Mouse (Mus musculus): ENCODE measurements around the gene Olfr15.
A peak's percentile ranks its signal among the peaks of the same experiment; 100 is the strongest.
"Not testable (repeated sequence)": the region's sequence is repeated elsewhere in the genome, so short reads cannot be mapped to it uniquely, and the experiment has no call there.

Olfr15 gene

GRCm38 (mm10) chr16:3830588-3831109 is at the start of gene Olfr15:
Olfr15 (plus strand) TSS chr16:3830878.
- DNase-seq (ENCODE audit: low spot score): no peak

GRCm38 (mm10) chr16:3781237-3781636 is 49.4 kb upstream of the Olfr15 start:
- no peak for DNase-seq (ENCODE audit: low spot score)

DNA sequence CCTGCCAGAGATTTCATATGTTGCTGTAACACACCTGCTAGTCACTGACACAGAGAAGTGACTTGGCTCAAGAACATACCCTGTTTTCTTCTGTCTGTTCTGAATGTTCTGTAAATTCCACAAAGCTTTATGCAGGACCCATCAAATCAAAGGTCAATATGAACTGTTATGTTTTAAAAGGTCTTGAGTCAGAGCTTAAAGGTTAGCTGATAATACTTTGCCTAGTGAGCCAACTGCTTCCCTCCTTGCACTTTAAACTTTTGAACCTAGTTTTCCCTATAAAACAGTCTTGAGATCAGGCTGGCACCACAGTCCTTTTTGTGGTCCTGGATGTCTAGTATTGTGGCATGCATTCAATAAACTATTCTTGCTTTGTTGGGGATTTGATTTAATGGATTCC is 42.3 kb upstream of the Olfr15 start:
- DNase-seq (ENCODE audit: low spot score): no peak

GRCm38 (mm10) chr16:3808176-3808575 is 22.5 kb upstream of the Olfr15 start:
- no peak for DNase-seq (ENCODE audit: low spot score)

GRCm38 (mm10) chr16:3814667-3815066 is 16.0 kb upstream of the Olfr15 start:
- not testable (repeated sequence) for DNase-seq (ENCODE audit: low spot score)

DNA sequence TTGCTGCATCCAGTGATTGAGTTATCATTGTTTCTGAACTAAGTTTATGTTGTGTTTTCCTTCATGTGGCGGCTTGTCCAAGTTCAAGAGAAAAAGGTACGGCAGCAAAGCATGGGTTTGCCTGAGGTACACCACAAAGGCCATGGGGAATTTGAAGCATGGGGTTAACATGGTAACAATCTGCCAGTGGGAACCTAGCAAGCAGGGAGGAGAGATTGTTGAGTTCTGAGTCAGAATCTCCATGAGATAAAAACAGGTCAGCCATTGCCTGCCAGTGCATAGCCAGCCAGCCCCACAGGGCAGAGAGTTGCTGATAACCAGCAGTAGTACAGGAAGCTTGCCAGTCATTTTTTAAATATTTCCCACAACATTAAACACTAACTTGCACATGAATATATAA is 10.5 kb upstream of the Olfr15 start:
- DNase-seq (ENCODE audit: low spot score): no peak

- DNase-seq (ENCODE audit: low spot score): no peak
These were observed 2.7 kb upstream of the Olfr15 start for GRCm38 (mm10) chr16:3828021-3828420.

DNA sequence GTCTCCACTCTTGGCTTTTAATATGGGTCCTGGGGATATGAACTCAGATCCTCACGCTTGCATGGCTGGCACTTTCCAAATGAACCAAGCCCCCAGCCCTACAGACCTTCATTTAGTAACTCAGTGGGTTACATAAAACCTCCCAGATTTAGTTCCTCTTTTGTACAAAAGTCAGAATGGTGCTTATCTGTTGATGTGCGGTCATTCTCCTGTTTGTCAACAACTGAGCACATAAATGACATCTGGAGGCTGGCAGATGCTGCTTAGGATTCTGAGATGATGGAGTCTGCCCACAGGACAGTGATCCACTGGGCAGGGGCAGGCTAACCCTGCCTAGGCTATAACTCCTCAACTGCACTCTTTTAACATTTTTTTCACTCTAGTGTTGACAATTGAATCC is 951 bp upstream of the Olfr15 start:
- DNase-seq (ENCODE audit: low spot score): no peak

- no peak for DNase-seq (ENCODE audit: low spot score)
These were observed 4.8 kb downstream of the Olfr15 start for GRCm38 (mm10) chr16:3835461-3835860.

- DNase-seq (ENCODE audit: low spot score): no peak
These were observed 8.6 kb downstream of the Olfr15 start for GRCm38 (mm10) chr16:3839157-3839885.

- no peak for DNase-seq (ENCODE audit: low spot score)
These were observed 12.3 kb downstream of the Olfr15 start for GRCm38 (mm10) chr16:3842989-3843388.

- no peak for DNase-seq (ENCODE audit: low spot score)
These were observed 13.1 kb downstream of the Olfr15 start for GRCm38 (mm10) chr16:3843796-3844195.

DNA sequence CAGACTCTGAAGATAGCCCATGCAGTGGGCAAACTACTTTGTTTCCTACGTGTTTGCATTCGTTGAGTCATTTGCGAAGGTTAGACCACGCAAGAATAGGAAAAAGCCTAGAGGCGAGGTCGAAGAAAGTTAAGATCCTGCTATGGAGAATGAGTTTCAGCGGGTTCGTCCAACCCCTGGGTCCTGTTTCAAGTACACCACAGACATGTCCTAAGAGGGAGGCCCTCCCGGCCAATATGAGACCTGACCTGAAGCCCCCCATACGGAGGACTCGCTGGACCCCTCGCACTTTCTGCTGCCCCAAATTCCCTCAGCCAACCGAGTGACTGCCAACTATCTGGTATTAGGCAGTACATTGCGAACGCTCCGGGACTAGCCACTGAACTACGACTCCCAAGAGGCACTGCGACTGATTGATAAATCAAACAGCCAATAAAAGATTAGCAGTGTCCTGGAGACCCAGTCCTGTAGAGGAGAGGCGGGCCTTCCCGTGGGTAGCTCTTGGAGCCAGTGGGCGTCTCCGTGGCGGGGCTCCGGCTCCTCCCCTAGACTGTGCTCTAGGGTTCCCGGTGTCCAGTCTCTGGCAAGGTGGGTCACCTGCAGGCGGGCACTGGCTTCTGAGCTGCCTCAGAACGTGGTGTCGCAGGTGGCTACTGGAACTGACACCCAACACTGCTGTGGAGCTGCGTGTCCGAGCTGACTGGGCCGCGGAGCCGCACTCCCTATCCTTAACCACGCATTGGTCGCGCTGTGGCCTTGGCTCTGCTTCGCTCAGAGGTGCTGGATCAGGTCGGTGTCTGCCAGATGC is 16.2 kb downstream of the Olfr15 start, which contains the start of gene Zfp174:
Zfp174 (plus strand) TSS at position 558 of the 808 bp plus-strand sequence.
- peak; percentile 95 for DNase-seq (ENCODE audit: low spot score)

- DNase-seq (ENCODE audit: low spot score): no peak
These were observed 17.2 kb downstream of the Olfr15 start for GRCm38 (mm10) chr16:3847871-3848270.

DNA sequence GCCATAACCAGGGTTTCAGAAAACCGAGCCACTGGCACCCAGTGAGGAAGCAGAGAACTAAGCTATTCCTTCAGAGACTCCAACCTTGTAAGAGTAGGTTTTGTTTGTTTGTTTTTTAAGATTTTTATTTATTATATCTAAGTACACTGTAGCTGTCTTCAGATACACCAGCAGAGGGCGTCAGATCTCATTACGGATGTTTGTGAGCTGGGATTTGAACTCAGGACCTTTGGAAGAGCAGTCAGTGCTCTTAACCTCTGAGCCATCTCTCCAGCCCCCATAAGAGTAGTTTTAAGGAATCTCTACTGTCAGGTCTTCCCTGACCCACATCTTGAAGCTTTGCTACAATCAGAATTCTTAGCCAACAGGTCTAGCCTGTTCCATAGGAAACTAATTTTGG is 17.7 kb downstream of the Olfr15 start:
- no peak for DNase-seq (ENCODE audit: low spot score)

DNA sequence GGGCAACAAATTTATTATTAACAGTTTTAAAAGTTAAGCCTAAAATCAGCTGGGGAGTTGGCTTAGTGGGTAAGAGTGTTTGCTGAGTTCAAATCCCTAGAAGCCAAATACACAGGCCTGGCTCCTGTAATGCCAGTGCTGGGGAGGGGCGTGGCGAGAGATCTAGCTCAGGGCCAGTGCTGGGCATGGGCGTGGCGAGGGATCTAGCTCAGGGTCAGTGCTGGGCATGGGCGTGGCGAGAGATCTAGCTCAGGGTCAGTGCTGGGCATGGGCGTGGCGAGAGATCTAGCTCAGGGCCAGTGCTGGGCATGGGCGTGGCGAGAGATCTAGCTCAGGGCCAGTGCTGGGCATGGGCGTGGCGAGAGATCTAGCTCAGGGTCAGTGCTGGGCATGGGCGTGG is 20.6 kb downstream of the Olfr15 start:
- DNase-seq (ENCODE audit: low spot score): not testable (repeated sequence)

DNA sequence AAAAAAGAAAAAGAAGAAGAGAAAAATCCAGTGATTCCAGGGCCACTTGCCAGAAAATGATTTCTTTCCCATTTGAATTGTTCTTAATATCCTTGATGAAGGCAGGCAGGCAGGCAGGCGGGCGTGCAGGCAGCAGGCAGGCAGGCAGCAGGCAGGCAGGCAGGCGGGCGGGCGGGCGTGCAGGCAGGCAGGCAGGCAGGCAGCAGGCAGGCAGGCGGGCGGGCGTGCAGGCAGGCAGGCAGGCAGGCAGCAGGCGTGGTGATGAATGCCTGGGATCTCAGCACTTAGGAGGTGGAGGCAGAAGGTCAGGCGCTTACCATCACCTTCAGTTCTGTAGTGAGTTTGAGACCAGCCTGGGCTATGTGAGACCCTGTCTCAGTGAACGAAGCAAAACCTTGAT is 21.9 kb downstream of the Olfr15 start:
- no peak for DNase-seq (ENCODE audit: low spot score)

- DNase-seq (ENCODE audit: low spot score): no peak
These were observed 23.9 kb downstream of the Olfr15 start for GRCm38 (mm10) chr16:3854437-3855182.

GRCm38 (mm10) chr16:3855776-3856175 is 25.1 kb downstream of the Olfr15 start:
- no peak for DNase-seq (ENCODE audit: low spot score)

- no peak for DNase-seq (ENCODE audit: low spot score)
These were observed 28.6 kb downstream of the Olfr15 start for GRCm38 (mm10) chr16:3859254-3859653.

DNA sequence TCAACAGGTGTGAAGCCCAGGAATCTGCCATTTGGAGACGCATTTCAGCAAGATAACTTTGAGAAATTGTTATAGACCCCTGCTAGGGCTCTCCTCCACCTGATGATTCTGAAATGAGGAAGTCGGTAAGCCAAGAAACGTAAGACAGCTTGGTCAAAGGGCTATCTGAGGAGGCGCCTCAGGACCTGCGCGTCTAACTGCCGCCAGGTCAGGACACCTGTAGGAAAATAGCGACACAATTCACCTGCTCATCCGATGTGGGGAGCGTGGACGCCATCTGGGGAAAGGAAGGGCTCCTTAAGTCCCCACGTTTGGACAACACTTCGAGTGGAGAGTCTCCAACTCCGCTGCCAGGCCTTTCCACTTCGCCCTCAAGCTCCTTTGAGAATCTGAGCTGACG is 41.1 kb downstream of the Olfr15 start:
- DNase-seq (ENCODE audit: low spot score): no peak
